Mouse (Mus musculus) kidney, adult 2 months (tissue): ENCODE measurements around the gene Egfem1. TPM values are rescaled to one million over a fixed set of nuclear protein-coding genes. Genes with fewer than 3 reads are reported as not detected.

ENCODE experiments used
- DNase-seq: peaks from one replicate; pipeline ENCODE4 v3.0.0; 2021
- H3K27ac ChIP-seq: fragments of 200-500 bp; 2 replicates; pipeline ENCODE4 v1.5.1; 2012; ENCODE audit warnings: low read depth, low read length, control low read depth, inconsistent platforms; ENCODE audit not compliant: insufficient read depth
- H3K27me3 ChIP-seq: fragments of 200-500 bp; replicated peaks from 2 replicates; pipeline ENCODE4 v1.6.1; 2012; ENCODE audit warnings: mild to moderate bottlenecking, moderate library complexity, low read length, inconsistent platforms; ENCODE audit not compliant: control insufficient read depth, insufficient read depth
- H3K36me3 ChIP-seq: fragments of 200-500 bp; 2 replicates; pipeline ENCODE4 v1.6.1; 2012; ENCODE audit warnings: mild to moderate bottlenecking, moderate library complexity, low read length, inconsistent platforms; ENCODE audit not compliant: control insufficient read depth, insufficient read depth
- H3K4me1 ChIP-seq: fragments of 200-500 bp; 2 replicates; pipeline ENCODE4 v1.6.1; 2011; ENCODE audit warnings: low read length; ENCODE audit not compliant: control insufficient read depth, insufficient read depth
- H3K4me3 ChIP-seq: fragments of 200-500 bp; 2 replicates; pipeline ENCODE4 v1.5.1; 2011; ENCODE audit warnings: mild to moderate bottlenecking, low read depth, low read length, control low read depth; ENCODE audit not compliant: insufficient read depth
- CTCF ChIP-seq: fragments of 200-500 bp; conservative IDR thresholded peaks from 2 replicates; pipeline ENCODE4 v1.5.1; 2011; ENCODE audit warnings: low read depth, mild to moderate bottlenecking, control low read depth, low read length, moderate library complexity, mixed read lengths; ENCODE audit not compliant: insufficient read depth, insufficient read length
- POLR2A ChIP-seq: fragments of 200-500 bp; IDR thresholded peaks from one replicate; pipeline ENCODE4 v1.6.1; 2011; ENCODE audit warnings: low read depth, low read length, control low read depth
- WGBS: fragments of 180-500 bp; shearing (Covaris S2); methylation state at CpG from one replicate; pipeline ENCODE4 v1.1.7; 2018; 5-methylcytosine and 5-hydroxymethylcytosine counted together
- polyA plus RNA-seq: library from polyadenylated mRNA; depleted of rRNA; stranded (reverse); fragments of >200 nt; gene quantifications from 2 replicates; pipeline ENCODE4 v1.2.3, GENCODE M21; 2012

Gene Egfem1
- polyA plus RNA-seq, 1 experiment, result 0.25 TPM

GRCm38 (mm10) chr3:29063156-29063555 is 18.7 kb upstream of the Egfem1 start:
- 83% methylated on average over 4 of the region's 4 CpGs for WGBS
- TF ChIP-seq CTCF (no peak), POLR2A (no peak)

GRCm38 (mm10) chr3:29068428-29069098 is 13.3 kb upstream of the Egfem1 start:
- no peak overlapping the region for H3K27ac ChIP-seq
- H3K4me1 ChIP-seq, result no peaks in the 10 kb centered on the region
- no peak overlapping the region for H3K4me3 ChIP-seq
- WGBS, result 83% methylated on average over 6 of the region's 6 CpGs
- H3K36me3 ChIP-seq, result no peaks in the 10 kb centered on the region
- TF ChIP-seq POLR2A, result no peak
- no peak for TF ChIP-seq CTCF
- DNase-seq, result no peak
- no peaks in the 10 kb centered on the region for H3K27me3 ChIP-seq

More at GRCm38 (mm10) chr3:29063156-29063555, 18.7 kb upstream of the Egfem1 start:
- H3K27ac ChIP-seq, result no peak overlapping the region
- no peaks in the 10 kb centered on the region for H3K36me3 ChIP-seq
- DNase-seq, result no peak
- H3K4me1 ChIP-seq, result no peaks in the 10 kb centered on the region
- H3K27me3 ChIP-seq, result no peaks in the 10 kb centered on the region; the same call in 1 of the 2 replicates
- no peak overlapping the region for H3K4me3 ChIP-seq

GRCm38 (mm10) chr3:29071315-29071714 is 10.5 kb upstream of the Egfem1 start:
- TF ChIP-seq POLR2A, result no peak
- TF ChIP-seq CTCF, result no peak
- DNase-seq, result no peak

GRCm38 (mm10) chr3:29081517-29081916 is 306 bp upstream of the Egfem1 start:
- Histone ChIP-seq H3K4me1 (no peaks in the 10 kb centered on the region), H3K27ac (no peak overlapping the region), H3K36me3 (no peaks in the 10 kb centered on the region), H3K27me3 (0 out of 2 replicates have a peak, but pooled peaks cover 2% of the 10 kb centered on the region), H3K4me3 (no peak overlapping the region)
- WGBS, result 35% methylated on average over 13 of the region's 13 CpGs
- no peak for TF ChIP-seq POLR2A
- TF ChIP-seq CTCF, result no peak
- DNase-seq, result no peak

More at GRCm38 (mm10) chr3:29071315-29071714, 10.5 kb upstream of the Egfem1 start:
- Histone ChIP-seq H3K36me3 (no peaks in the 10 kb centered on the region), H3K4me1 (no peaks in the 10 kb centered on the region), H3K27ac (no peak overlapping the region), H3K27me3 (no peaks in the 10 kb centered on the region), H3K4me3 (no peak overlapping the region)
- WGBS, result 73% methylated on average over 4 of the region's 4 CpGs

- WGBS, result 3% methylated on average over 58 of the region's 59 CpGs
- Histone ChIP-seq H3K36me3 (no peaks in the 10 kb centered on the region), H3K4me1 (no peaks in the 10 kb centered on the region), H3K27me3 (0 out of 2 replicates have a peak, but pooled peaks cover 2% of the 10 kb centered on the region), H3K27ac (no peak overlapping the region), H3K4me3 (peak overlapping the region; percentile 37; the same call in 1 of the 2 replicates)
- peak; percentile 18 for DNase-seq
- TF ChIP-seq CTCF (no peak), POLR2A (no peak)
Measured at GRCm38 (mm10) chr3:29082296-29082995, 623 bp downstream of the Egfem1 start.

- Histone ChIP-seq H3K27ac (no peak overlapping the region), H3K36me3 (no peaks in the 10 kb centered on the region), H3K4me1 (no peaks in the 10 kb centered on the region), H3K4me3 (peak overlapping the region; percentile 37; the same call in 1 of the 2 replicates), H3K27me3 (0 out of 2 replicates have a peak, but pooled peaks cover 2% of the 10 kb centered on the region)
- no peak for DNase-seq
- TF ChIP-seq POLR2A (no peak), CTCF (no peak)
- WGBS, result 14% methylated on average over 12 of the region's 12 CpGs
Measured at GRCm38 (mm10) chr3:29082996-29083350, 1.1 kb downstream of the Egfem1 start.

GRCm38 (mm10) chr3:29098467-29098866 is 16.6 kb downstream of the Egfem1 start:
- WGBS, result 40% methylated on average over 2 of the region's 2 CpGs

More at GRCm38 (mm10) chr3:29098467-29098866, 16.6 kb downstream of the Egfem1 start:
- no peak for DNase-seq
- no peaks in the 10 kb centered on the region for H3K27me3 ChIP-seq
- H3K4me3 ChIP-seq, result no peak overlapping the region
- H3K27ac ChIP-seq, result no peak overlapping the region
- H3K36me3 ChIP-seq, result no peaks in the 10 kb centered on the region
- TF ChIP-seq POLR2A (no peak), CTCF (no peak)
- no peaks in the 10 kb centered on the region for H3K4me1 ChIP-seq
